Mouse (Mus musculus): ENCODE data around the gene Fam129b.

Fam129b gene

DNA sequence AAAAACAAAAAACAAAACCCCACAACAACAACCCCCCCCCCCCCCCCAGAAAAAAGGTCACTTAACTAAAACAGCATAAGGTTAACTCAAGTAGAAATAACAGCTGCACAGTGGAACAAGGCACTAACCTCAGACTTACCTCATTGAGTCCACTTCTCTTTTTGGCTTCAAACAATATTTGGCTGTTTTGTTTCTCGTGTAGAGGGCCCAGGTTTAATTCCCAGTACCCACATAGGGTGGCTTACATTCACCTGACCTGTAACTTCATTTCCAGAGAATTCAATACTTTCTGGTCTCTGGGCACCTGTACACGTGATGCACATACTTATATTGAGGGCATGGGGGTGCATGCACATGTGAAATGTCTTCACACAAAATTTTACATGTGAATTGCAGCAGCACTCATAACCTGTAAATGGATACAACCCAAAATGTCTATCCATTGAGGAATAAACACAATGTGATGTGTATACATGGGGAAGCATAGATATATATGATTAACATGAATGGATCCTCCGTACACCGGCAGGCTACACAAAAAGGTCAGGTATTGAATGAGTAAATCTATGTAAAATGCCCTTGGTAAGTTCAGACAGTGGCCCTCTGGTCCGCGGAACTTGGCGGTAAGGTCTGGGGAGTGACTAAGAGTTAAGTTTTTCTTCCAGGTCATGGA lies 89.7 kb downstream of the Fam129b start:
- peak; percentile 22 for DNase-seq (ENCODE audit: low spot score)

DNA sequence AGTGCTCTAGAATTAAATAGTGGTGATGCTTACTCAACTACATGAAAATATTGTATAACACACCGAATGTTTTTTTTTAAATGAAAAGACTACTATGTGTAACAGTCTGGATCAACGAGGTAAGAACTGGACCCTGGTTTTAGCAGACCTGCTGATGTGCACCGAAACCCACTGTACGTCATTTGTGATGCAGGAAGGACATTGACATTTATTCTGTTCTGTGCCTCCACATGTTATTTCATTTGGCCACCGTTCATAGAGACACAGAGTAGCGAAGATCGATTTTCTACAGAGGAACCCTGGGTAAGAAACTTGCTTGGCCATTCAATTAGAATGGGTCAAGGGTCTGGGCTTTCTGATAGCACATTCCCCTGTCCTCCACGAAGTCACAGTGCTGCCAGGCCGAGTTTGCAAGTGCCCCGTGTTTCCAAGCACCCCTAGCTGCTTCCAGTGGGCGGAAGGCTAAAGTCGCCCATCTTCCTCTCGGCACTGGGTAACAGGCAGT lies 90.3 kb downstream of the Fam129b start:
- no peak for DNase-seq (ENCODE audit: low spot score)

DNA sequence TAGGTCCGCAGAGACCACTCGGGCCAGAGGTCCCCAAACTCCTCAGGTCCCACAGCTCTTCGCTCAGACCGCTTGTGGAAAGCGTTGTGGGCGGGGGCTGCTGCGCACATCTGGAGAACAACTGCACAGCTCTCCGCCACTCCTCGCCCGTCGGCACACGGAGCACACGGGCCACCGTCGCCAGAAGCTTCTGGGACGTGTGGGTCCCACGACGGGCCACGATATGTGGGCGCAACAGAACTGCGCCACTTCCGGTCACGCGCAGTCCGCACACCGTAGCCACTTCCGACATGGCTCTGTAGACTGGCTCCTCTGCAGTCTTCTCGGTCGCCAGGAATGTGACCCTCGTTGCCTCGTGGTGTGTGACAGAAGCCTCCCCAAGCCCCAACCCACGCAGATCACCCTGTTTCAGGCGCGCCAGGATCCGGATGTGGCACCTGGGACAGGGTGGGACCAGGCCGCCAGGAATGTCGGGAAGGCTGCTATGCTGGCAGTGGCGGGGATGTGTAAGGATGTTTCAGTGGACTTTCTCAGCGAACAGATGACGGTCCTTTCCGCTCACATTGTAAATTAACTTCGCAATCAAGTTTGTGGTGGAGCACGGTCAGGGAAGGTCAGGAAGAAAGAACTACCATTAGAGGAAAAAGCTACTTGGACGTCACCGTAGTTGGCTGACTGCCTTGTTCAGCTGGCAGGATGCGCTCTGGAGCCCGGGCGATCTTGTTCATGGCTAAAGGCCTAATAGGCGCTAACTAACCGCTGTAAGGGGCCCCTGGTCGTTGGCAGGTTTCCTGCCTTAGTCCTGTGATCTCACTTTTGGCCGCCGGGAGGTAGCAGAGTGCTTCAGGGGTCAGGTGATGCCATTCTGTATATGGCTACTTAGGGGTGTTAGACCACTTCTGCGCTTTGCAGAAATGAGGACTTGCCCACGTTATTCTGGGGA lies 91.0 kb downstream of the Fam129b start:
- peak; percentile 83 for DNase-seq (ENCODE audit: low spot score)

DNA sequence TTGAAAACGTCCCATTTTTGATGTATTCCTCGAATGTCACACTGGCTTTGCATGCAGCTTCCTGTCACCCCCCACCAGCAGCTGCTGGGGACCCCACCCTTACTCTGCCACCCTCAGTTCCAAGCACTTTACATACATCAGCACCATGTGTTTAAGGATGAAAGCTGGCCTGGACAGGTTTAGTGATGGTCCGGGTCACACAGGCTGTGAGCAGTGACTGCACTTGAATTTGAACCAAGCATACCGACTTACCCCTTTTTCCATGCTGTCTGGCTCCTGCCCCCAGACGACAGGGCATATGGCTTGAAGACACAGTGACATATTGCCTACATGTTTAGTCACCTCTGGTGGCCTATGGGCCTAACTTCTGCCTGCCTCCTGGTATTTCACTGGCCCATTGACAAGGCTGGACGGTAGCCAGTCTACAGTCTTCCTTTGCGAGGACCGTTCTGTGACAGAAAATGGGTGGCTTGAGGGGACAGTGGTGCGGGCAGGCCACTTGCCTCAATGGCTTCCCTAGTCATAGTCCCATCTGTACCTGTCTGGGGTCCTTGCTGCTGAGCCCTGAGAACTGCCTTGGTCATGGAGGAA lies 92.2 kb downstream of the Fam129b start:
- DNase-seq (ENCODE audit: low spot score): no peak

DNA sequence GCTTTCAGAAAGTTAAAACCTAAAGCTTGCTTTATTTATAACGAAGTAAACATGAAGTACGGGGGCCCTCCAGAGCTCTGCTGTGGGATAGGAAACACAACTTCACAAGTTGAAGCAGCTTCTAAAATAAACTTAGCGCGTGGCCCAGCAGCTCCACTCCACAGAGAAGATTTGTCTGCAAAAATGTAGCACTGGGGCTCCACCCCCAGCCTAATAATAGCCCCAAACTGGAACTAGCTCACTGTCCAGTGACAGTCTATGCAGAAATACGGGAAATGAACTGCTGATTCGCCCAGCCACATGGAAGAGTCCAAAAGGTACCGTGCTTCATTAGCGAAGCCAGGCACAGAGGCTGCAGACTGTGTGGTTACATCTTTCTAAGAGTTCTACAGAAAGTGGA lies 93.4 kb downstream of the Fam129b start:
- DNase-seq (ENCODE audit: low spot score): no peak

DNA sequence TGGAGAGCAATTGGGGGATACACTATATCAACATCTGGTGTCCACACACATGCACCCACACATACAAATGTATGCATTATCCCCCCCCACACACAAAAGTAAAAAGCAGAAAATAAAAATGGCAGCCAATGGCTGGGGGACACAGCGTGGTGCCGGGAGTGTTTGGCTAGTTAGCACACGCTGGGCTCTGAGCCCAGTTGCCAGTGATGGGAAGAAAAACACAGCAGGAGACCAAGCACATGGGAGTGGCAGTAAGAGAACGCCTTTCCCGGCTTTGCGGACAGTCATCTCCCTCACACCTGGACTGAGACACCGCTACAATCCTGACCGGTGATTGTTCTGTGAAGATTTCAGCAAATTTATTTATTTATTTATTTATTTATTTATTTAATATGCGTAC lies 95.3 kb downstream of the Fam129b start:
- DNase-seq (ENCODE audit: low spot score): no peak

DNA sequence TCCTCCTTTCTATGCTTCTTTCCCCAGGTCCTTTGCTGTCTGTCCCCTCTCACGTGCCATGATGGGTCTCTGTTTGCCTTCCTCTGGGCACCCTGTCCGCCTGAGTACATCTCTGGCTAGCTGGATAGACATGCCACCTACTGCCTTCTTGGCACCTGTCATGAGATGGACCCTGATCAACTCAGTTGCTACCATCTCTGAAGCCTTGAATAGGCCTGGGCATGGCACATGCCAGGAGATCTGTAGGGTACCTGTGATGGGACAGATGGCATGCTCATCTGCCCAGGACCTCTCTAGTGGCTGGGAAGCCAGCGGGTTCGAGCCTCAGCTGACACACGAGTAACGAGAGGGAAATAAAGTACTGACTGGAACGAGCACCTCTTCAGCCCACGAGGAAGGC lies 98.3 kb downstream of the Fam129b start:
- no peak for DNase-seq (ENCODE audit: low spot score)
